Mouse (Mus musculus): ENCODE data around the gene Ftsj1.
A peak's percentile ranks its signal among the peaks of the same experiment; 100 is the strongest.

Ftsj1 gene

GRCm38 (mm10) chrX:8252334-8253285 is at the start of gene Ftsj1:
Gene Ftsj1 (minus strand): TSS chrX:8252406.
- peak; percentile 79 for DNase-seq (ENCODE audit: low read depth)

DNA sequence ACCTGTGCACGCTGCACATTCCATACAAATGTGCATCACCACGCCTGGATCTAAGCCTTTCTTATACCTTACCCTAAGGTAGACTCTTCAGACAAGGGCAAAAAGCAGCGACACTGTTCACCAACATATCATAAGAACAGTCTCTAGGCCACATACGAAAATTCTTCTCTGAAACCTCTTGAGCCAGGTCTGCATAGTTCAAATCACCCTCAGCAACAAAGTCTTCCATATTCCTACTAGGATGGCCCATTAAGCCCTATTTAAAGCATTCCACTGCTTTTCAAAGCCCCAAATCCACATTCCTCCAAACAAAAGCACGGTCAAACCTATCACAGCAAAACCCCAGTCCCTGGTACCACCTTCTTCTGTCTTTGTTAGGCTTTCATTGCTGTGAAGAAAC is 36.4 kb upstream of the Ftsj1 start:
- no peak for DNase-seq (ENCODE audit: low read depth)

- DNase-seq (ENCODE audit: low read depth): no peak
Observed at GRCm38 (mm10) chrX:8274056-8274455, 21.9 kb upstream of the Ftsj1 start.

DNA sequence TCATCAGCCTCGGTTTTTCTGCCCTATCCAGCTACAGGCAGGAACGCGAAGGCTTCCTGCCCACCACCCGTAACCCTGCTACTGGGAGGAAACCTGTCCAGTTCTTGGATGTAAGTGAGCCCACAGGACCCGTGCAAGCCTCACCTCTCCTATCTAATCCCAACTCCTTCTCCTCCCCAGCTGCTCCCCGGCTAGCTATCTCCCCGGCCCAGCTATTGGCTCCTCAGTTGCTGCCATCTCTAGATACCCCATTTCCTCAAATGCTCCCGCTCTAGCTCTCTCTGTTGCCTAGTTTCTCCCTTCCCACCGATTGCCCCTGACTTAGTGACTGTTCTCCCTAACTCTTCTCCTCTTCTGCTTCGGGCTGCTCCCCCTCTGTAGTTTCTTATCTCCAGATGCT is 19.8 kb upstream of the Ftsj1 start:
- DNase-seq (ENCODE audit: low read depth): no peak

GRCm38 (mm10) chrX:8271083-8271820 is 19.0 kb upstream of the Ftsj1 start, which contains the start of gene Slc38a5:
Gene Slc38a5 (plus strand): TSS chrX:8271133.
- no peak for DNase-seq (ENCODE audit: low read depth)

DNA sequence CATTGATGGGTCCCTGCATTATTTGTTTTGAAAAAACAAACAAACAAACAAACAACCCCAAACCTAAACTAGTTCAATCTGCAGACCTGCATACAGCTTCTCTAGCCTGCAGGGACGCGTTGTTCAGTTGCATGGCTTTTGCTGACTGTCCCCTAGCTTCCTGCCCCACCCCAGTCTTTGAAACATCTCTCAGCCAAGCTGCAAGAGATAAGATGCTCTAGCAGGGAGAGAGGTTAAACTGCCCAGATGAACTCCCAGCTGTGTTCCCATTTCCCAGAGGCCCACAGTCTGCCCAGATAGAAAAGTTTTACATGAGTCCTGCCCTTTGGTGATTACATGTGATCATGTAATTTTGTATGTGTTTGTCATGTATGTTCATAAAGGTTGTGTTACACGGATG is 12.0 kb upstream of the Ftsj1 start:
- no peak for DNase-seq (ENCODE audit: low read depth)

- no peak for DNase-seq (ENCODE audit: low read depth)
Observed at GRCm38 (mm10) chrX:8263156-8263804, 11.1 kb upstream of the Ftsj1 start.

- no peak for DNase-seq (ENCODE audit: low read depth)
Observed at GRCm38 (mm10) chrX:8259478-8259877, 7.3 kb upstream of the Ftsj1 start.

GRCm38 (mm10) chrX:8255807-8256206 is 3.6 kb upstream of the Ftsj1 start:
- no peak for DNase-seq (ENCODE audit: low read depth)

GRCm38 (mm10) chrX:8253711-8254110 is 1.5 kb upstream of the Ftsj1 start:
- DNase-seq (ENCODE audit: low read depth): no peak

GRCm38 (mm10) chrX:8251789-8252333 is 345 bp downstream of the Ftsj1 start:
- DNase-seq (ENCODE audit: low read depth): no peak

DNA sequence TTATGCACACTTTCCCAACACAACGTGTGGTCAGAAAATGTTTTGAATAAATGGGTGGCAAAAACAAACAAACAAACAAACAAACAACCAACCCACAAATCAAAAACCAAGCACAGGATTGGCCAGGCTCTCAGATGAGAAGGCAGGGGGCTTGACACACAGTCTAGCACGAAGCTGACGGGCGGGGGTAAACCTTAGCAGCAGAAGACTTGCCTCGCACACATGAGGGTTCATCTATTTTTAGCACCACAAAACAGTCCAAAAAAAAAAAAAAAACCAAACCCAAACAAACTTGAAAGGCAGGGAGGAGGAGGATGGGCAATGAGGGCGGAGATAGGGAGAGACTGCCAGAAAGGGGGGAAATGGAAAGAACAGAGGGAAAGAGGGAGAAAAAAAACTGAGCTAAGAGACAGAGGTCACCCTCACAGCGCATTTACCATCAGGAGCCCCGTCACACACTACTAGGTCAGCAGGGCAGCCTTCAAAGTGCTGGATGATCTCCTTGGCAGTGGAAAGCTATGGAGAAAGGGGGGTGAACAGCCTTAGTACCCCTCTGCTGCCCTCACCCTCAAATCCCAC is 3.6 kb downstream of the Ftsj1 start:
- DNase-seq (ENCODE audit: low read depth): no peak

DNA sequence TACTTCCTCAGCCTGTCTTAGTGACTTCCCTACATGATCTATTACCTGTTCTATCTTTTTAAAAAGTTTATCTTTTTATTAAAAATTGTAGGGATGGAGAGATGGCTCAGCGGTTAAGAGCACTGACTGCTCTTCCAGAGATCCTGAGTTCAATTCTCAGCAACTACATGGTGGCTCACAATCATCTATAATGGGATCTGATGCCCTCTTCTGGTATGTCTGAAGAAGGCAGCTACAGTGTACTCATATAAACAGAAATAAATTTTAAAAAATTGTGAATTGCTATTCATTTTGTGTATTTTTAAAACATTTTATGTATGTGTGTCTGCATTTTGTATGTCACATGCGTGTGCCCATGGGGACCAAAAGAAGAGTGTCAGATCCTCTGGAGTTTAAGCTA is 4.5 kb downstream of the Ftsj1 start:
- DNase-seq (ENCODE audit: low read depth): no peak

- no peak for DNase-seq (ENCODE audit: low read depth)
Observed at GRCm38 (mm10) chrX:8238804-8239395, 13.3 kb downstream of the Ftsj1 start.

DNA sequence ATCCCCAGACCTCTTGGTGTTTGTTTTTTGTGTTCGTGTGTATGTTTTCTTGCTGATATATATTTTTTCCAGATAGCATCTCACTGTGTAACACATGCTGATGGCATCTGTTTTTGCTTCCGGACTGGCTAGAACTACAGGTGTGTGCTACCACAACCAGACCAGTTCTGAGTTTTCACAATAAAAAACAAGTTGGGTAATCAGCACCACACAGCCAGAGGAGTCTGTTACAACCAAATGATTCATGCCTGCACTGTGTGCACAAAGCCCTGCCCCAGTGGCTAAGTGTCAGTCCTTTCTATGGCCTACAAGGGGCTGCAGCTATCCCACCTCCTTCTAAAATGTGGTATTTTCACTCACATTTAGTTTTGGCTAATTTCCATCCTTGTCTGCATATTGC is 15.5 kb downstream of the Ftsj1 start:
- DNase-seq (ENCODE audit: low read depth): peak; percentile 24

GRCm38 (mm10) chrX:8233602-8234001 is 18.6 kb downstream of the Ftsj1 start:
- DNase-seq (ENCODE audit: low read depth): no peak

DNA sequence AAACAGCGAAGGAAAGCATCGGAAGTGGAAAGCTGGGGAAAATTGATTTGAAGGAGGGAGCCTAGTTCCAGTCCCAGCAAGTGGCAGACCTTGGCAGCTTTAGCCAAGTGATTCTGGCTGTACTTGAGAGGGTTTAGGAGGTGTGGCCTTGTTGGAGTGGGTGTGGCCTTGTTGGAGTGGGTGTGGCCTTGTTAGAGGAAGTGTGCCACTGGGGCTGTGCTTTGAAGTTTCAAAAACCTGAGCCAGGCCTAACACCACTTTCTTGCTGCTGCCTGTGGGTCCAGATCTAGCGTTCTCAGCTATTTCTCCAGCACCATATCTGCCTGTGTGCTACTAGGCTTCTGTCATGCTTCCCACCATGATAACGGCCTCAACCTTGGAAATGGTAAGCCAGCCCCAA is 21.9 kb downstream of the Ftsj1 start:
- DNase-seq (ENCODE audit: low read depth): no peak

DNA sequence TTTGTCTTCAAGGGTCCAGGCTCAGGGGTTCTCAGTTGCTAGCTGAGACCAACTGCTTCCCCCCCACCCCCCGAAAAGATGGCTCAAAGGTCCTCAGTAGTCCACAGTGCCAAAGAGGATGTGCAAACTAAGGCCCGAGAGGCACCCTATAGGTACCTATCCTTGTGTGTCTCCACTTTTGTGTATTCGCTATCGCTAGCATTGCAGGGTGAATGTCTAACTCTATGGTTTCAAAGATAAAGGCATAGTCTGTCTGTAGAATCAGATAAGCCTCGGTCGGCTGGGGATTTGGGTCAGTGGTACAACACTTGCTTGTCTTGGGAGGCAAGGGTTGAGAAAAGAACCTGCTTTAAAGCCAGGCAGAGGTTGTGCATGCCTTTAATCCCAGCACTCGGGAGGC is 28.7 kb downstream of the Ftsj1 start:
- no peak for DNase-seq (ENCODE audit: low read depth)

- peak; percentile 68 for DNase-seq (ENCODE audit: low read depth)
Observed at GRCm38 (mm10) chrX:8222678-8223421, 29.4 kb downstream of the Ftsj1 start.

DNA sequence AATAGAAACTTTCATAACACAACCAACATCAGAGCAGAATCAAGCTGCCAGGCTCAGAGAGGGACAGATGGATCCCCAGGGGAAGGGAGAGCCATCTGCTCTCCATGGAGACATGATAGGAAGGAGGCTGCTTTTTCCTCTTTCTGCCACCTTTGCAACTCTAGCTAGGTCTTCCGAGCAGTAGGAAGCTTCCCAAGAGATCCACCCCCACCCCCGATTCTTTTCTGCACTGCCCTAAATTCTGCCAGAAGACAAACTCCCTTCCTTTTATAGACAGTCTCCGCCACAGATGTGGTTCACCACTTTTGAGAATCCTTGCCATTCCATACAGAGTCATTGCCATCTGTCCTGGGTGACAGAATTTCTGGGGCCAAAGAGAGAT is 29.9 kb downstream of the Ftsj1 start:
- no peak for DNase-seq (ENCODE audit: low read depth)

GRCm38 (mm10) chrX:8219651-8220050 is 32.6 kb downstream of the Ftsj1 start:
- no peak for DNase-seq (ENCODE audit: low read depth)
